Mouse (Mus musculus) forebrain, embryonic 16.5 days (tissue): ENCODE measurements around the gene Sirt4. TPM values are rescaled to one million over a fixed set of nuclear protein-coding genes. Genes with fewer than 3 reads are reported as not detected.
"Not testable (repeated sequence)": the region's sequence is repeated elsewhere in the genome, so short reads cannot be mapped to it uniquely, and the experiment has no call there.

ENCODE experiments used
- ATAC-seq: fragments of 200-750 bp; cut with Nextera tagmentation; 2 replicates; pipeline ENCODE4 v1.8.0; 2017; ENCODE audit warnings: mild to moderate bottlenecking, moderate library complexity
- H3K27ac ChIP-seq: fragments of 300-500 bp; sonication (generic); 2 replicates; pipeline ENCODE4 v1.5.1; 2014; ENCODE audit warnings: low read length, control low read depth
- H3K27me3 ChIP-seq: fragments of 300-500 bp; sonication (generic); replicated peaks from 2 replicates; pipeline ENCODE4 v1.6.1; 2014; ENCODE audit warnings: low read length; ENCODE audit not compliant: control insufficient read depth, insufficient read depth
- H3K36me3 ChIP-seq: fragments of 300-500 bp; sonication (generic); 2 replicates; pipeline ENCODE4 v1.6.1; 2014; ENCODE audit not compliant: control insufficient read depth, insufficient read depth
- H3K4me1 ChIP-seq: fragments of 300-500 bp; sonication (generic); replicated peaks from 2 replicates; pipeline ENCODE4 v1.6.1; 2014; ENCODE audit warnings: low read length; ENCODE audit not compliant: control insufficient read depth, insufficient read depth
- H3K4me2 ChIP-seq: fragments of 300-500 bp; sonication (generic); 2 replicates; pipeline ENCODE4 v1.6.1; 2014; ENCODE audit warnings: mild to moderate bottlenecking, low read length, control low read depth
- H3K4me3 ChIP-seq: fragments of 300-500 bp; sonication (generic); replicated peaks from 2 replicates; pipeline ENCODE4 v1.5.1; 2014; ENCODE audit warnings: mild to moderate bottlenecking, low read length, control low read depth
- H3K9ac ChIP-seq: fragments of 300-500 bp; sonication (generic); replicated peaks from 2 replicates; pipeline ENCODE4 v1.6.1; 2014; ENCODE audit warnings: low read depth, low read length, control low read depth
- H3K9me3 ChIP-seq: fragments of 300-500 bp; sonication (generic); 2 replicates; pipeline ENCODE4 v1.6.1; 2016; ENCODE audit warnings: low read length; ENCODE audit not compliant: control insufficient read depth
- WGBS: fragments of 180-500 bp; shearing (Covaris S2); extraction: QIAGEN DNeasy Blood & Tissue Kit; methylation state at CpG from one replicate; pipeline ENCODE4 v1.1.7; 2014; 5-methylcytosine and 5-hydroxymethylcytosine counted together
- polyA plus RNA-seq: library from polyadenylated mRNA; unstranded; fragments of >200 nt; fragmentation: Nextera tagmentation; extraction: Ambion mirVana; gene quantifications from 2 replicates; pipeline ENCODE4 v1.2.1, GENCODE M21; 2015

Gene Sirt4
- polyA plus RNA-seq, 1 experiment from 2014 or later: 37.6 TPM

GRCm38 (mm10) chr5:115525416-115525815 is 40.9 kb upstream of the Sirt4 start:
- Histone ChIP-seq H3K27ac (no peak overlapping the region), H3K9me3 (no peaks in the 10 kb centered on the region), H3K36me3 (no peaks in the 10 kb centered on the region), H3K4me2 (no peak overlapping the region), H3K27me3 (no peaks in the 10 kb centered on the region), H3K4me1 (peaks cover 9% of the 10 kb centered on the region), H3K9ac (no peak overlapping the region), H3K4me3 (no peak overlapping the region)
- ATAC-seq: no peak
- 93% methylated on average over 4 of the region's 4 CpGs for WGBS

- Histone ChIP-seq H3K9me3 (no peaks in the 10 kb centered on the region), H3K27ac (no peak overlapping the region), H3K4me2 (no peak overlapping the region), H3K9ac (no peak overlapping the region), H3K4me1 (peaks cover under 1% of the 10 kb centered on the region), H3K36me3 (no peaks in the 10 kb centered on the region), H3K4me3 (no peak overlapping the region), H3K27me3 (no peaks in the 10 kb centered on the region)
- ATAC-seq: no peak
- WGBS: 59% methylated on average over 12 of the region's 12 CpGs
These were observed 39.9 kb upstream of the Sirt4 start for GRCm38 (mm10) chr5:115524471-115524870.

GRCm38 (mm10) chr5:115523971-115524370 is 39.4 kb upstream of the Sirt4 start:
- no peak for ATAC-seq
- 8% methylated on average over 15 of the region's 15 CpGs for WGBS
- Histone ChIP-seq H3K27me3 (no peaks in the 10 kb centered on the region), H3K9me3 (no peaks in the 10 kb centered on the region), H3K4me1 (no peaks in the 10 kb centered on the region; the same call in 1 of the 2 replicates), H3K4me2 (no peak overlapping the region), H3K4me3 (no peak overlapping the region), H3K9ac (no peak overlapping the region), H3K27ac (no peak overlapping the region), H3K36me3 (no peaks in the 10 kb centered on the region)

GRCm38 (mm10) chr5:115522981-115523499 is 38.5 kb upstream of the Sirt4 start:
- Histone ChIP-seq H3K9me3 (no peaks in the 10 kb centered on the region), H3K27ac (no peak overlapping the region), H3K4me3 (no peak overlapping the region), H3K4me1 (no peaks in the 10 kb centered on the region; the same call in 1 of the 2 replicates), H3K4me2 (no peak overlapping the region), H3K36me3 (no peaks in the 10 kb centered on the region), H3K27me3 (no peaks in the 10 kb centered on the region), H3K9ac (no peak overlapping the region)
- WGBS: 79% methylated on average over 15 of the region's 15 CpGs
- no peak for ATAC-seq

- ATAC-seq: no peak
- Histone ChIP-seq H3K36me3 (no peaks in the 10 kb centered on the region), H3K4me1 (no peaks in the 10 kb centered on the region; the same call in 1 of the 2 replicates), H3K27ac (no peak overlapping the region), H3K4me3 (no peak overlapping the region), H3K9ac (no peak overlapping the region), H3K4me2 (no peak overlapping the region), H3K27me3 (no peaks in the 10 kb centered on the region), H3K9me3 (no peaks in the 10 kb centered on the region)
- 92% methylated on average over 4 of the region's 4 CpGs for WGBS
These were observed 38.0 kb upstream of the Sirt4 start for GRCm38 (mm10) chr5:115522531-115522930.

- Histone ChIP-seq H3K9ac (no peak overlapping the region), H3K4me3 (no peak overlapping the region), H3K4me1 (no peaks in the 10 kb centered on the region; the same call in 1 of the 2 replicates), H3K27me3 (no peaks in the 10 kb centered on the region), H3K27ac (no peak overlapping the region), H3K9me3 (no peaks in the 10 kb centered on the region), H3K4me2 (no peak overlapping the region), H3K36me3 (no peaks in the 10 kb centered on the region)
- ATAC-seq: no peak
- 80% methylated on average over 20 of the region's 21 CpGs for WGBS
These were observed 37.3 kb upstream of the Sirt4 start for GRCm38 (mm10) chr5:115521553-115522461.

DNA sequence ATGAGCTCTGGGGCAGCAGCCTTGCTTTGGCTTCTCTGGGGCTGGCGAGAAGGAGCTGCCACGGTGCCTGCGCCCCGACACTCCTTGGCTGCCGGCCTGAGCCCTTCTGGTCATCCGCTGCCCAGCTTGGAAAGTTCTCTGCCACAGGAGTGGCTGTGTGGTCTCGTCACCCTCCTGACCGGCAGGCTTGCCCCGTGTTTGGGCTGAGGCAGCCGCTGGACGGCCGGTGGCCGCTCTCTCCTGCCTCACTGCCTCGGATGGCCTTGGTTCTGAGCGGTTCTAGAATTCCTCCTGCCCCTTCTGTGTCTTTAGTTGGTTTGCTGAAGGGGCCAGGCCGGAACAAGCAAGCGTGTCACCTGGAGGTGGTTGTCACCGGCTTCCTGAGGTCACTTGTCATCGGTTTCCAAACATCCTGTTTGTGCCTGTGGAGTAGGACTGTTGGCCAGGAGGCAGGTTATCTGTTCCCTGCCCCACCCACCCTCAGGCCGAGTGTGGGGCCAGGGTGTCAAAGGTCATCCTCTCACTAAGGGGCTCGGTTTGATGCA is 35.9 kb upstream of the Sirt4 start:
- H3K4me1 ChIP-seq: peaks cover under 1% of the 10 kb centered on the region
- no peaks in the 10 kb centered on the region for H3K36me3 ChIP-seq
- 79% methylated on average over 21 of the region's 21 CpGs for WGBS
- H3K9ac ChIP-seq: no peak overlapping the region
- H3K4me2 ChIP-seq: no peak overlapping the region
- no peaks in the 10 kb centered on the region for H3K27me3 ChIP-seq
- H3K9me3 ChIP-seq: no peaks in the 10 kb centered on the region
- no peak overlapping the region for H3K4me3 ChIP-seq
- H3K27ac ChIP-seq: no peak overlapping the region
- ATAC-seq: no peak

- H3K27ac ChIP-seq, ATAC-seq, H3K36me3 ChIP-seq, H3K9ac ChIP-seq, H3K4me2 ChIP-seq, H3K4me3 ChIP-seq, H3K9me3 ChIP-seq, H3K27me3 ChIP-seq: not testable (repeated sequence)
- H3K4me1 ChIP-seq: peaks cover 10% of the 10 kb centered on the region
- 96% methylated on average over 7 of the region's 8 CpGs for WGBS
These were observed 33.7 kb upstream of the Sirt4 start for GRCm38 (mm10) chr5:115518214-115518613.

DNA sequence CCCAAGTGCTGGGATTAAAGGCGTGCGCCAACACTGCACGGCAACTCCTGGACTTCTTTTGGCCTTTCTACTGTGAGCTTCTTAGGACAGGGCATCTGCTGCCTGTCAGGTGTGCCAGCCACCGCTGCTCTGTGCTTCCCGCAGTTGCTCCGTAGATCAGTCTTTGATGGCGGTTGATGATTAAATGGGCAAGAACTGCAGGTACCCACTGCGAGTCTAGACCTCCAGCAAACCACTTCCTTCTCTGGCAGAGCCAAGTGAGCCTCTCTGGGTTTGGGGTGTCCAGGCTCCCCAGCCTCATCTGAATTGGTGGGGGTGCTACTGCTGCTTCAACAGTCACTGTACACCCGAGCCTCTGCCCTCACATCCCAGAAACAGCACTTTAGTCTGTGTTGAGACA is 33.0 kb upstream of the Sirt4 start:
- 94% methylated on average over 9 of the region's 9 CpGs for WGBS
- no peaks in the 10 kb centered on the region for H3K27me3 ChIP-seq
- H3K4me3 ChIP-seq: no peak overlapping the region
- no peak overlapping the region for H3K9ac ChIP-seq
- no peak overlapping the region for H3K27ac ChIP-seq
- H3K9me3 ChIP-seq: no peaks in the 10 kb centered on the region
- ATAC-seq: no peak
- H3K4me2 ChIP-seq: no peak overlapping the region
- H3K4me1 ChIP-seq: peaks cover 10% of the 10 kb centered on the region
- no peaks in the 10 kb centered on the region for H3K36me3 ChIP-seq
